In genomic region chr13:21721107-21721756, GRCm38 (mm10) we compare ENCODE assay signal across 9 mouse cellular contexts. TPM values are rescaled to one million over a fixed set of nuclear protein-coding genes. Genes with fewer than 3 reads are reported as not detected.
DNase-seq lines count a peak whose midpoint lies in the region; ATAC-seq and TF ChIP-seq lines count a peak whose summit lies in the region.
"Not testable (repeated sequence)": the region's sequence is repeated elsewhere in the genome, so short reads cannot be mapped to it uniquely, and the experiment has no call there.
"Had no signal": no experiment of that assay in that cellular context is flagged by ENCODE, and none has a peak within 500 bp of the region (broad histone marks: within the 10 kb centered on the region; RNA-seq: fewer than 3 reads in every experiment).

No protein-coding gene starts in this region.

- peak overlapping the region; percentile 60 for H3K9ac ChIP-seq in embryonic facial prominence, embryonic 14.5 days (ENCODE audit: low read depth, low read length)
- H3K9ac ChIP-seq in heart, embryonic 13.5 days = peak overlapping the region; percentile 82
- peak overlapping the region; percentile 85 for H3K9ac ChIP-seq in liver, embryonic 13.5 days
- H3K9ac ChIP-seq in midbrain, postnatal 0 days (replicated peaks; ENCODE audit: low read length, poor library complexity, severe bottlenecking) = not testable (repeated sequence)
- H3K9ac ChIP-seq in stomach, embryonic 16.5 days (ENCODE audit: low read length) = peak overlapping the region; percentile 68

- peak; percentile 89 for DNase-seq in 416B (ENCODE audit: low read depth)
- peak; percentile 70 for DNase-seq in ZHBTc4 (ENCODE audit: low read depth, low spot score)
- DNase-seq in embryonic facial prominence, embryonic 14.5 days (ENCODE audit: low spot score); kidney, adult 2 months; midbrain, postnatal 0 days (ENCODE audit: low spot score): not testable (repeated sequence)
- peak; percentile 33 for DNase-seq in liver, embryonic 13.5 days

- not testable (repeated sequence) for TF ChIP-seq CTCF in kidney, adult 2 months (conservative IDR thresholded peaks at IDR 0.05; ENCODE audit: insufficient read depth, insufficient read length, low read depth, low read length)
- 0 out of 2 replicates have a peak, but pooled peaks have one; percentile 4 for TF ChIP-seq CTCF in midbrain, postnatal 0 days (IDR thresholded peaks at IDR 0.05)

- peak overlapping the region; percentile 88 for H3K27ac ChIP-seq in embryonic facial prominence, embryonic 14.5 days (replicated peaks; ENCODE audit: low read depth, low read length)
- H3K27ac ChIP-seq in heart, embryonic 13.5 days (replicated peaks) = peak overlapping the region; percentile 87
- H3K27ac ChIP-seq in kidney, adult 2 months (ENCODE audit: insufficient read depth, low read depth, low read length); midbrain, postnatal 0 days (ENCODE audit: low read depth, low read length): not testable (repeated sequence)
- peak overlapping the region; percentile 97 for H3K27ac ChIP-seq in liver, embryonic 13.5 days
- peak overlapping the region; percentile 80 for H3K27ac ChIP-seq in stomach, embryonic 16.5 days (ENCODE audit: low read length)

- H3K36me3 ChIP-seq in embryonic facial prominence, embryonic 14.5 days (ENCODE audit: control insufficient read depth, insufficient read depth, low read length); heart, embryonic 13.5 days; kidney, adult 2 months (ENCODE audit: control insufficient read depth, insufficient read depth, low read length); liver, embryonic 13.5 days; midbrain, postnatal 0 days (ENCODE audit: insufficient read depth, low read length); stomach, embryonic 16.5 days (ENCODE audit: control insufficient read depth, insufficient read depth, low read length): not testable (repeated sequence)

- H3K27me3 ChIP-seq in embryonic facial prominence, embryonic 14.5 days (replicated peaks; ENCODE audit: control insufficient read depth, insufficient read depth, low read length); heart, embryonic 13.5 days (replicated peaks); kidney, adult 2 months (replicated peaks; ENCODE audit: control insufficient read depth, insufficient read depth, low read length); liver, embryonic 13.5 days; midbrain, postnatal 0 days (ENCODE audit: insufficient read depth, low read length); stomach, embryonic 16.5 days (ENCODE audit: control insufficient read depth, insufficient read depth, low read length): not testable (repeated sequence)

- not testable (repeated sequence) for H3K9me3 ChIP-seq in embryonic facial prominence, embryonic 14.5 days (ENCODE audit: control insufficient read depth, low read length); heart, embryonic 13.5 days; liver, embryonic 13.5 days (replicated peaks); midbrain, postnatal 0 days (ENCODE audit: low read length); stomach, embryonic 16.5 days (replicated peaks; ENCODE audit: control insufficient read depth, low read length)

- peak overlapping the region; percentile 42 for H3K4me3 ChIP-seq in embryonic facial prominence, embryonic 14.5 days (ENCODE audit: low read depth, low read length)
- peak overlapping the region; percentile 50 for H3K4me3 ChIP-seq in heart, embryonic 13.5 days
- peak overlapping the region; percentile 58 for H3K4me3 ChIP-seq in kidney, adult 2 months (ENCODE audit: insufficient read depth, low read depth, low read length)
- peak overlapping the region; percentile 60 for H3K4me3 ChIP-seq in liver, embryonic 13.5 days (replicated peaks)
- peak overlapping the region; percentile 39 for H3K4me3 ChIP-seq in midbrain, postnatal 0 days (ENCODE audit: low read depth, low read length)
- H3K4me3 ChIP-seq in stomach, embryonic 16.5 days (replicated peaks; ENCODE audit: low read length) = peak overlapping the region; percentile 50

- H3K4me2 ChIP-seq in embryonic facial prominence, embryonic 14.5 days (ENCODE audit: low read depth, low read length) = peak overlapping the region; percentile 52
- H3K4me2 ChIP-seq in heart, embryonic 13.5 days = peak overlapping the region; percentile 70
- peak overlapping the region; percentile 78 for H3K4me2 ChIP-seq in liver, embryonic 13.5 days
- peak overlapping the region; percentile 57 for H3K4me2 ChIP-seq in midbrain, postnatal 0 days (ENCODE audit: low read depth, low read length, poor library complexity, severe bottlenecking)
- H3K4me2 ChIP-seq in stomach, embryonic 16.5 days (ENCODE audit: low read depth, low read length) = peak overlapping the region; percentile 58

- WGBS in embryonic facial prominence, embryonic 14.5 days = 3% methylated on average over 15 of the region's 44 CpGs
- WGBS in heart, embryonic 13.5 days = 3% methylated on average over 24 of the region's 44 CpGs
- 3% methylated on average over 26 of the region's 44 CpGs for WGBS in kidney, adult 2 months
- 2% methylated on average over 21 of the region's 44 CpGs for WGBS in liver, embryonic 13.5 days (ENCODE audit: insufficient replicate concordance)
- 1% methylated on average over 15 of the region's 44 CpGs for WGBS in midbrain, postnatal 0 days
- WGBS in stomach, embryonic 16.5 days = 2% methylated on average over 21 of the region's 44 CpGs

- peaks cover 21% of the 10 kb centered on the region for H3K4me1 ChIP-seq in embryonic facial prominence, embryonic 14.5 days (ENCODE audit: control insufficient read depth, insufficient read depth, low read length)
- peaks cover 37% of the 10 kb centered on the region for H3K4me1 ChIP-seq in heart, embryonic 13.5 days
- not testable (repeated sequence) for H3K4me1 ChIP-seq in kidney, adult 2 months (ENCODE audit: control insufficient read depth, insufficient read depth, low read length); midbrain, postnatal 0 days (ENCODE audit: insufficient read depth, low read length)
- peaks cover 47% of the 10 kb centered on the region for H3K4me1 ChIP-seq in liver, embryonic 13.5 days (replicated peaks)
- H3K4me1 ChIP-seq in stomach, embryonic 16.5 days (ENCODE audit: control insufficient read depth, insufficient read depth, low read length) = peaks cover 15% of the 10 kb centered on the region

- peak; percentile 2; the same call in 1 of the 2 replicates for ATAC-seq in embryonic facial prominence, embryonic 14.5 days (ENCODE audit: low read depth)
- ATAC-seq in heart, embryonic 13.5 days (ENCODE audit: extremely low read depth, insufficient number of reproducible peaks, low FRiP score, low TSS enrichment); stomach, embryonic 16.5 days (ENCODE audit: insufficient read depth, low FRiP score): not testable (repeated sequence)
- peak; percentile 4 for ATAC-seq in liver, embryonic 13.5 days (ENCODE audit: low read depth)
- ATAC-seq in midbrain, postnatal 0 days (ENCODE audit: low FRiP score) = 0 out of 2 replicates have a peak, but pooled peaks have one; percentile 2

- TF ChIP-seq POLR2A in kidney, adult 2 months (IDR thresholded peaks at IDR 0.05; ENCODE audit: low read depth, low read length) = not testable (repeated sequence)

RNA-seq across cellular contexts. Expression of gene Hist1h2bm, which starts 0.6 kb away (rescaled TPM):
- polyA plus RNA-seq in embryonic facial prominence, embryonic 14.5 days (2014; fragmentation: Nextera tagmentation; extraction: Ambion mirVana) = 2.2 and 2.9 TPM in 2 replicates
- 1.5 TPM in 2 replicates for polyA plus RNA-seq in heart, embryonic 13.5 days (2015; fragmentation: Nextera tagmentation; extraction: Ambion mirVana)
- polyA plus RNA-seq in kidney, adult 2 months (2012; rRNA removed) = 0.24 and 0.38 TPM in 2 replicates
- 4.3 and 8.6 TPM in 2 replicates for polyA plus RNA-seq in liver, embryonic 13.5 days (2015; fragmentation: Nextera tagmentation; extraction: Ambion mirVana)
- total RNA-seq in midbrain, postnatal 0 days (2014; rRNA removed) = 201 and 468 TPM in 2 replicates
- 0.39 and 0.51 TPM in 2 replicates for polyA plus RNA-seq in midbrain, postnatal 0 days (2015; fragmentation: Nextera tagmentation; extraction: Ambion mirVana)
- polyA plus RNA-seq in stomach, embryonic 16.5 days (2015; fragmentation: Nextera tagmentation; extraction: Ambion mirVana) = 1.9 and 2.5 TPM in 2 replicates

RNA-seq across cellular contexts. Expression of gene Hist1h3h, which starts 3.8 kb away (rescaled TPM):
- polyA plus RNA-seq in embryonic facial prominence, embryonic 14.5 days (2014; fragmentation: Nextera tagmentation; extraction: Ambion mirVana) = 9.5 and 9.6 TPM in 2 replicates
- polyA plus RNA-seq in heart, embryonic 13.5 days (2015; fragmentation: Nextera tagmentation; extraction: Ambion mirVana) = 0.62 and 2.3 TPM in 2 replicates
- polyA plus RNA-seq in kidney, adult 2 months (2012; rRNA removed) = 1.1 and 2.2 TPM in 2 replicates
- 5.8 and 11.7 TPM in 2 replicates for polyA plus RNA-seq in liver, embryonic 13.5 days (2015; fragmentation: Nextera tagmentation; extraction: Ambion mirVana)
- total RNA-seq in midbrain, postnatal 0 days (2014; rRNA removed) = 258 and 532 TPM in 2 replicates
- polyA plus RNA-seq in midbrain, postnatal 0 days (2015; fragmentation: Nextera tagmentation; extraction: Ambion mirVana) = 2.0 TPM in 1 of 2 replicates, not detected in the other
- polyA plus RNA-seq in stomach, embryonic 16.5 days (2015; fragmentation: Nextera tagmentation; extraction: Ambion mirVana) = 4.6 and 5.6 TPM in 2 replicates
- polyA plus RNA-seq: urinary bladder, adult 2 months had no signal

RNA-seq across cellular contexts. Expression of gene Hist1h2ai, which starts 5.0 kb away (rescaled TPM):
- polyA plus RNA-seq in embryonic facial prominence, embryonic 14.5 days (2014; fragmentation: Nextera tagmentation; extraction: Ambion mirVana) = 10.8 and 14.8 TPM in 2 replicates
- 9.8 and 10.5 TPM in 2 replicates for polyA plus RNA-seq in heart, embryonic 13.5 days (2015; fragmentation: Nextera tagmentation; extraction: Ambion mirVana)
- 0.49 and 1.2 TPM in 2 replicates for polyA plus RNA-seq in kidney, adult 2 months (2012; rRNA removed)
- 15.6 and 39.6 TPM in 2 replicates for polyA plus RNA-seq in liver, embryonic 13.5 days (2015; fragmentation: Nextera tagmentation; extraction: Ambion mirVana)
- total RNA-seq in midbrain, postnatal 0 days (2014; rRNA removed) = 253 and 398 TPM in 2 replicates
- 3.2 and 3.5 TPM in 2 replicates for polyA plus RNA-seq in midbrain, postnatal 0 days (2015; fragmentation: Nextera tagmentation; extraction: Ambion mirVana)
- 7.3 and 11.8 TPM in 2 replicates for polyA plus RNA-seq in stomach, embryonic 16.5 days (2015; fragmentation: Nextera tagmentation; extraction: Ambion mirVana)
- polyA plus RNA-seq: urinary bladder, adult 2 months had no signal

RNA-seq across cellular contexts. Expression of gene Hist1h2bl, which starts 5.3 kb away (rescaled TPM):
- polyA plus RNA-seq in embryonic facial prominence, embryonic 14.5 days (2014; fragmentation: Nextera tagmentation; extraction: Ambion mirVana) = 1.4 and 1.8 TPM in 2 replicates
- polyA plus RNA-seq in heart, embryonic 13.5 days (2015; fragmentation: Nextera tagmentation; extraction: Ambion mirVana) = 1.9 TPM in 1 of 2 replicates, not detected in the other
- polyA plus RNA-seq in kidney, adult 2 months (2012; rRNA removed) = 1.0 TPM in 1 of 2 replicates, not detected in the other
- 1.8 and 3.0 TPM in 2 replicates for polyA plus RNA-seq in liver, embryonic 13.5 days (2015; fragmentation: Nextera tagmentation; extraction: Ambion mirVana)
- total RNA-seq in midbrain, postnatal 0 days (2014; rRNA removed) = 87.0 and 175 TPM in 2 replicates
- polyA plus RNA-seq in midbrain, postnatal 0 days (2015; fragmentation: Nextera tagmentation; extraction: Ambion mirVana) = not detected in 2 replicates
- 1.5 and 3.8 TPM in 2 replicates for polyA plus RNA-seq in stomach, embryonic 16.5 days (2015; fragmentation: Nextera tagmentation; extraction: Ambion mirVana)
- polyA plus RNA-seq: urinary bladder, adult 2 months had no signal

RNA-seq across cellular contexts. Expression of gene Hist1h4j, which starts 13.6 kb away (rescaled TPM):
- 1.2 TPM in 2 replicates for polyA plus RNA-seq in embryonic facial prominence, embryonic 14.5 days (2014; fragmentation: Nextera tagmentation; extraction: Ambion mirVana)
- 0.45 and 0.96 TPM in 2 replicates for polyA plus RNA-seq in heart, embryonic 13.5 days (2015; fragmentation: Nextera tagmentation; extraction: Ambion mirVana)
- 0.75 and 1.1 TPM in 2 replicates for polyA plus RNA-seq in kidney, adult 2 months (2012; rRNA removed)
- polyA plus RNA-seq in liver, embryonic 13.5 days (2015; fragmentation: Nextera tagmentation; extraction: Ambion mirVana) = 0.41 and 0.81 TPM in 2 replicates
- 304 and 479 TPM in 2 replicates for total RNA-seq in midbrain, postnatal 0 days (2014; rRNA removed)
- 0.32 TPM in 1 of 2 replicates, not detected in the other for polyA plus RNA-seq in midbrain, postnatal 0 days (2015; fragmentation: Nextera tagmentation; extraction: Ambion mirVana)
- 1.7 and 2.3 TPM in 2 replicates for polyA plus RNA-seq in stomach, embryonic 16.5 days (2015; fragmentation: Nextera tagmentation; extraction: Ambion mirVana)
